Mouse (Mus musculus) frontal cortex, adult 2 months (tissue): ENCODE results near the gene Bsn. TPM values are rescaled to one million over a fixed set of nuclear protein-coding genes. Genes with fewer than 3 reads are reported as not detected.

Experiments used
- DNase-seq, 2 experiments: peaks; one replicate each; pipeline ENCODE4 v3.0.0; 2022; ENCODE audit warnings: low spot score in 1 of 2; ENCODE audit errors: extremely low spot score in 1 of 2
- polyA plus RNA-seq: library from polyadenylated mRNA; depleted of rRNA; stranded (reverse); fragments of >200 nt; gene quantifications from 2 replicates; pipeline ENCODE4 v1.2.3, GENCODE M21; 2012

Gene Bsn
- polyA plus RNA-seq, 1 experiment: 95.0 TPM

- no peak for DNase-seq
Measured at GRCm38 (mm10) chr9:108063361-108063760, 126.8 kb downstream of the Bsn start.

- DNase-seq: no peak
Measured at GRCm38 (mm10) chr9:108062142-108062541, 128.0 kb downstream of the Bsn start.

GRCm38 (mm10) chr9:108058291-108058690, 131.9 kb downstream of the Bsn start:
- no peak for DNase-seq

GRCm38 (mm10) chr9:108057262-108057562, 133.0 kb downstream of the Bsn start:
- no peak for DNase-seq

- DNase-seq: no peak
Measured at GRCm38 (mm10) chr9:108056361-108057261, 133.6 kb downstream of the Bsn start.

GRCm38 (mm10) chr9:108055661-108056237, 134.4 kb downstream of the Bsn start:
- no peak for DNase-seq

- no peak for DNase-seq
Measured at GRCm38 (mm10) chr9:108055061-108055460, 135.1 kb downstream of the Bsn start.

GRCm38 (mm10) chr9:108054331-108055040, 135.7 kb downstream of the Bsn start:
- no peak for DNase-seq

- no peak for DNase-seq
Measured at GRCm38 (mm10) chr9:108053665-108054225, 136.4 kb downstream of the Bsn start.

GRCm38 (mm10) chr9:108052885-108053664, 137.1 kb downstream of the Bsn start, which contains the start of gene Amigo3:
Amigo3 (plus strand) TSS chr9:108053159.
- DNase-seq: peak; percentile 96 to 99

GRCm38 (mm10) chr9:108052411-108052810, 137.8 kb downstream of the Bsn start:
- DNase-seq: no peak

- DNase-seq: no peak
Measured at GRCm38 (mm10) chr9:108051931-108052220, 138.3 kb downstream of the Bsn start.

GRCm38 (mm10) chr9:108051184-108051930, 138.8 kb downstream of the Bsn start:
- no peak for DNase-seq

GRCm38 (mm10) chr9:108049561-108050251, 140.5 kb downstream of the Bsn start:
- no peak for DNase-seq

- peak; percentile 96 to 98 for DNase-seq
Measured at GRCm38 (mm10) chr9:108049016-108049455, 141.1 kb downstream of the Bsn start, which contains the start of gene Gmppb. Gmppb (plus strand) TSS chr9:108049242.

- no peak for DNase-seq
Measured at GRCm38 (mm10) chr9:108048566-108048955, 141.6 kb downstream of the Bsn start.

GRCm38 (mm10) chr9:108047601-108048565, 142.3 kb downstream of the Bsn start:
- no peak for DNase-seq

- DNase-seq: no peak
Measured at GRCm38 (mm10) chr9:108046582-108046981, 143.6 kb downstream of the Bsn start.
